Mouse (Mus musculus) lung, embryonic 16.5 days (tissue): ENCODE data around the gene Wdr17. TPM values are rescaled to one million over a fixed set of nuclear protein-coding genes. Genes with fewer than 3 reads are reported as not detected.
"Not testable (repeated sequence)": the region's sequence is repeated elsewhere in the genome, so short reads cannot be mapped to it uniquely, and the experiment has no call there.

Experiments
- ATAC-seq: fragments of 200-750 bp; cut with Nextera tagmentation; 2 replicates; pipeline ENCODE4 v1.8.0; 2017; ENCODE audit warnings: low read depth, mild to moderate bottlenecking, moderate library complexity
- H3K27ac ChIP-seq: fragments of 300-500 bp; sonication (generic); 2 replicates; pipeline ENCODE4 v1.5.1; 2014; ENCODE audit warnings: mild to moderate bottlenecking, control low read depth, low read length
- H3K27me3 ChIP-seq: fragments of 300-500 bp; sonication (generic); 2 replicates; pipeline ENCODE4 v1.6.1; 2014; ENCODE audit warnings: low read depth, low read length, mixed read lengths; ENCODE audit not compliant: control insufficient read depth, insufficient read depth
- H3K36me3 ChIP-seq: fragments of 300-500 bp; sonication (generic); 2 replicates; pipeline ENCODE4 v1.6.1; 2014; ENCODE audit warnings: low read length; ENCODE audit not compliant: control insufficient read depth, insufficient read depth
- H3K4me1 ChIP-seq: fragments of 300-500 bp; sonication (generic); replicated peaks from 2 replicates; pipeline ENCODE4 v1.6.1; 2014; ENCODE audit warnings: low read length, mixed read lengths; ENCODE audit not compliant: control insufficient read depth, insufficient read depth
- H3K4me2 ChIP-seq: fragments of 300-500 bp; sonication (generic); 2 replicates; pipeline ENCODE4 v1.6.1; 2014; ENCODE audit warnings: low read depth, low read length, control low read depth
- H3K4me3 ChIP-seq: fragments of 300-500 bp; sonication (generic); 2 replicates; pipeline ENCODE4 v1.5.1; 2014; ENCODE audit warnings: mild to moderate bottlenecking, low read length, control low read depth
- H3K9ac ChIP-seq: fragments of 300-500 bp; sonication (generic); 2 replicates; pipeline ENCODE4 v1.6.1; 2014; ENCODE audit warnings: low read length, control low read depth
- H3K9me3 ChIP-seq: fragments of 300-500 bp; sonication (generic); 2 replicates; pipeline ENCODE4 v1.6.1; 2016; ENCODE audit warnings: low read length; ENCODE audit not compliant: control insufficient read depth
- WGBS: fragments of 180-500 bp; shearing (Covaris S2); extraction: QIAGEN DNeasy Blood & Tissue Kit; methylation state at CpG from one replicate; pipeline ENCODE4 v1.1.7; 2014; 5-methylcytosine and 5-hydroxymethylcytosine counted together
- polyA plus RNA-seq: library from polyadenylated mRNA; unstranded; fragments of >200 nt; fragmentation: Nextera tagmentation; extraction: Ambion mirVana; gene quantifications from 2 replicates; pipeline ENCODE4 v1.2.1, GENCODE M21; 2015

The Wdr17 gene
- polyA plus RNA-seq, 1 experiment from 2014 or later = 0.70 TPM

DNA sequence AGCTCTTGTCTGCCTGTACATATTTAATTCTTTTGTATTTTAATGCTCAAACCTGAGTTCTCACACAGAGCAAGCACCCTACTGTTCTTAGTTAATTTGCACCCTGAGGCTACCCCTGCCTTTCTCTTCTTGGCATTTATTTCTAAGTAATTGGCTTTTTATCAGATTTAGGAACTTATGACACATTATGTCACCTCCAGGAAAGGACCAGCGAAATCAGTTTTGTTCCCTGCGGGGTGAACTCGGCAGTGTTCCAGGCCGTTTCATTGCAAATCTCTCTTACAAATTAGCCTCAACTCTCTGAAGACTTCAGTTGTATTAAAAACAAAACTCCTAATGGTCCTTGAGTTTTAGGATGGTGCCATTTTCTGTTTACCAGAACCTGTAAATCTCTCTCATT lies 248.3 kb downstream of the Wdr17 start:
- ATAC-seq = no peak
- Histone ChIP-seq H3K27me3 (no peaks in the 10 kb centered on the region), H3K36me3 (no peaks in the 10 kb centered on the region), H3K9ac (no peak overlapping the region), H3K4me2 (no peak overlapping the region), H3K4me1 (no peaks in the 10 kb centered on the region), H3K27ac (no peak overlapping the region), H3K4me3 (no peak overlapping the region), H3K9me3 (no peaks in the 10 kb centered on the region)
- 80% methylated on average over 4 of the region's 4 CpGs for WGBS

DNA sequence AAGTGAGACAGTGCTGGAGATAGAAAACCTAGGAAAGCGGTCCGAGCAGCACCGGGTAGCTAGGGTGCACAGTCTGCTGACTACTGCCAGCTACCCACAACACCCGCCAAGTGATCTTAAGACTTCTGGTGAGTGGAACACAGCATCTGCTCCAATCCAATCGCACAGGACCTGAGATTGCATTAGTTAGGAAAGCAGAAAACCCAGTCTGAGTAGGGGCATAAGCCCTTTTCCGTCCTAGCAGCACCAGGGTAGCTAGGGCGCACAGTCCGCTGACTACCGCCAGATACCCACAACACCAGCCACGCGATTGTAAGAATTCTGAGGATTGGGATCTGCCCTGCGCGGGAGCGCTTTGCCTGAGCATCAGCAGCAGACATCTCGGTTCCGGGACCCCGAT lies 270.3 kb downstream of the Wdr17 start:
- H3K36me3 ChIP-seq, H3K9me3 ChIP-seq, H3K4me3 ChIP-seq, H3K4me1 ChIP-seq, H3K9ac ChIP-seq, H3K4me2 ChIP-seq, ATAC-seq, H3K27me3 ChIP-seq, H3K27ac ChIP-seq: not testable (repeated sequence)
- 78% methylated on average over 17 of the region's 17 CpGs for WGBS

DNA sequence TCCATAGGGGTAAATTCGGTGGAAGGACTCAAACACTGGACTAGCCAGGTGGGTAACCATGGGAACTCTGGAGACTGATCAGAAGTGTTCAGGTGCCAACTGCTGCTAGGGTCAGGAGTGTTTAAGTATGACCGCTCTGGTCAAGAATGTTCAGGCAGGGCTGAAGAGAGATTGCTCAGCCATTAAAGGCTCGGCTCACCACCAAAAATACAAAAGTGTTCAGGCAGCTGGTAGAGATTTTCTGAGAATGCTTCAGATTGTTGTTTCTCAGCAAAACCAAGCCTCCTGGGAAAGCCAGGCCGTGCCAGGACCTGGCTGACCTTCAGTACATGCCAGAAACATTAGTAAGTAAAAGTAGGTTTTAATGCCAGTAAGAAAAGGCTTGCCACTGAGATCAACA lies 276.7 kb downstream of the Wdr17 start:
- Histone ChIP-seq H3K9ac (no peak overlapping the region), H3K36me3 (no peaks in the 10 kb centered on the region), H3K9me3 (no peaks in the 10 kb centered on the region), H3K4me2 (no peak overlapping the region), H3K4me1 (no peaks in the 10 kb centered on the region), H3K4me3 (no peak overlapping the region), H3K27ac (peak overlapping the region; percentile 37), H3K27me3 (no peaks in the 10 kb centered on the region)
- peak; percentile 80 for ATAC-seq
- 48% methylated on average over 4 of the region's 4 CpGs for WGBS

DNA sequence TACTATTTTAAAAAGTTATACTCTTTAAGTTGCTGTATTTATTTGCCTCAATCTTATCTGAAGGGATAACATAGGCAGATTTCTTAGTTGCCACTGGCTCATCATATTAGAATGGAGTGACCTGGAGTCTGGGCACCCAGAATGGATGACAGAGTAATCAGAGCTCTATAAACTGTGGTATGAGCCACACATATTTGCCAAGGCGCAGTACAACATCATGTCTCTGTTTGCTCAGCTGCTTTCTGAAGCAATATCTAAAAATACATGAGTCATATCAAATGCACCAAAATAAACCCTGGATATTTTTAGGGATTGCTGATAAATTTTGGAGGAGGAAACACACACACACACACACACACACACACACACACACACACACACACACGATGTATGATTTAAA lies 277.6 kb downstream of the Wdr17 start:
- no peak for ATAC-seq
- Histone ChIP-seq H3K4me3 (no peak overlapping the region), H3K9ac (no peak overlapping the region), H3K36me3 (no peaks in the 10 kb centered on the region), H3K4me1 (no peaks in the 10 kb centered on the region), H3K4me2 (no peak overlapping the region), H3K9me3 (no peaks in the 10 kb centered on the region), H3K27ac (no peak overlapping the region), H3K27me3 (no peaks in the 10 kb centered on the region)
- WGBS = 65% methylated on average over 2 of the region's 2 CpGs

DNA sequence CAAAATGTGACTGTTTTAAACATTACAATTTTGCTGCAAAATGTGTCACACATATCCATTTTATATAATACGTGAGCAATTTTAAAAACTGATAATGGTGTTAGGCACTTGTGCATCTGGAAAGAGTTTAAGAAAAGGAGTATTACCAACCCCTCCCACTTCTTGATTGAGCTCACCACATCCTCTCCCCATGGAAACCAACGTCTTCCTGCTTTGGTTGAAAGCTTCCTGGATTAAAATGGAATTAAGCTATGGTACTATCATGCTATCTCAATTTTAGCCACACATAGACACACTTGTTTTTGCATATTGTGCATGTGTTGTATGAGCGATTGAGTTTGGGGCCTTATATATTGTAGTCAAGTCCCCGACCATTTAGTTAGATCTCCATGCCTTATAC lies 283.5 kb downstream of the Wdr17 start:
- no peak overlapping the region for H3K4me2 ChIP-seq
- no peaks in the 10 kb centered on the region for H3K27me3 ChIP-seq
- H3K9me3 ChIP-seq = no peaks in the 10 kb centered on the region
- no peak for ATAC-seq
- H3K9ac ChIP-seq = no peak overlapping the region
- no peak overlapping the region for H3K27ac ChIP-seq
- H3K4me1 ChIP-seq = peaks cover 4% of the 10 kb centered on the region; the same call in 1 of the 2 replicates
- H3K4me3 ChIP-seq = no peak overlapping the region
- WGBS = 78% methylated on average over 4 of the region's 4 CpGs
- H3K36me3 ChIP-seq = no peaks in the 10 kb centered on the region

DNA sequence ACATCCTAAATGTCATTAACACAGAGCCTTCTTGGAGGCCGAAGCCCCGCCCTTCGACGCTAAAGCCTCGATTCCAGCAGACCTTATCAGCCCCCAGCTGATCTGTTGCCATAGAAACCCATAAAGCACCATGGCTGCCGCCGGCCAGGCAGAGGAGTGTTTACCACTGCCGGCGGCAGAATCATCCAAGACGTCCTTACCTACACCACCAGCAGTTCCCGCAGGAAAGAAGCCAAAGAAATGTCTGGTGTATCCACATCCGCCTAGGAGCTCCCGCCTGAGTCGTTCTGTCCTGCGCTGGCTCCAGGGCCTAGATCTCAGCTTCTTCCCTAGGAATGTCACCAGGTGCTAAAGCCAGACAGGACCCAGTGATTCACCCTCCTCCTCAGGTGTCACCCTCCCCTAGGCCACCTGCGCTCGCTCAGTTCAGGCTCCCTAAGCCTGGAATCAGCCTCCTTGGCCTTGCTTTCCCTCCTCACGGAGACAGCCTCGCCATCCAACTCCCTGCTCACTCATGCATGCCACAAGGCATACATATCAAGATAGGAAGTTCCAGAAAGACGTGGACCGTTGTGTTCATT lies 286.2 kb downstream of the Wdr17 start, which contains the start of gene Spata4:
Gene Spata4, plus strand, starts transcription at position 111 of the 581 bp plus-strand sequence.
- H3K9ac ChIP-seq = peak within 1 kb of the TSS; percentile 43; the same call in 1 of the 2 replicates

DNA sequence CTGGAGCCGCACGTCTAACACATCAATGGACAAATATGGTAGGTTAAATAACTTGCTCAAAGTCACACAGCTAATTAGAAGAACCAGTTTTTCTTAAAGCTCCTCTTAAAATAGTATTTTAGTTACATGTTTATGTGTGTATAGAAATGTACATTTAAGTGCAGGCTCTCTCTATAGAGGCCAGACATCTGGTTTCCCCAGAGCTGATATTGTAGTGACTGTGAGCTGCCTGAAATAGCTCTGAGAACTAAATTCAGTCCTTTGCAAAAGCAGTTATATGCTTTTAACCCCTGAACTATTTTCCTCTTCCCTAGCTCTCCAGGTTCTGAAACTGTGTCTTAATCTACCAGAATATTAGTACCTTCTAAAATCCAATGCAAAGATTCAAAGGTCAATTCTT lies 289.6 kb downstream of the Wdr17 start:
- Histone ChIP-seq H3K36me3 (no peaks in the 10 kb centered on the region), H3K4me2 (no peak overlapping the region), H3K9me3 (no peaks in the 10 kb centered on the region), H3K27ac (no peak overlapping the region), H3K27me3 (no peaks in the 10 kb centered on the region), H3K9ac (no peak overlapping the region), H3K4me3 (no peak overlapping the region), H3K4me1 (peaks cover 4% of the 10 kb centered on the region; the same call in 1 of the 2 replicates)
- ATAC-seq = no peak
- 85% methylated on average over 2 of the region's 2 CpGs for WGBS

More for the DNA sequence above, 286.2 kb downstream of the Wdr17 start, which contains the start of gene Spata4:
- Histone ChIP-seq H3K4me2 (peak within 1 kb of the TSS; percentile 67), H3K4me1 (peaks cover 4% of the 10 kb centered on the region; the same call in 1 of the 2 replicates), H3K36me3 (no peaks in the 10 kb centered on the region), H3K27ac (no peak within 1 kb of the TSS), H3K9me3 (no peaks in the 10 kb centered on the region), H3K27me3 (no peaks in the 10 kb centered on the region), H3K4me3 (peak within 1 kb of the TSS; percentile 37)
- ATAC-seq = peak; percentile 83
- WGBS = 8% methylated on average over 21 of the region's 21 CpGs

DNA sequence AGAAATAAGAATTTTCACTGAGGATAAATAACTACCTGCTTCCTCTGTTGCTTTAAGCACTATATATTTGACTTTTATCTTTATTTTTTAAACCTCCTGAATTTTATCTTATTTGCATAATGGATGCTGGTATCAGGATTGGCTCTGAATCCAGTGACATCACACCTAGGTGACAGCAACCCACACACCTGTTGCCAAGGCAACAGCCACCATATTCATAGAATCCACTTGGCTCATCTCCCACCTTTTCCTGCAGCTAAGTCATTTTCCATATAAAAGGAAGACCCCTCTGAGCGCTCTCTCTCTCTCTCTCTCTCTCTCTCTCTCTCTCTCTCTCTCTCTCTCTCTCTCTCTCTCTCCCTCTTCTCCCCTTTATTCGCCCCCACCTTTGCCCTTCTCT lies 290.0 kb downstream of the Wdr17 start:
- no peaks in the 10 kb centered on the region for H3K9me3 ChIP-seq

DNA sequence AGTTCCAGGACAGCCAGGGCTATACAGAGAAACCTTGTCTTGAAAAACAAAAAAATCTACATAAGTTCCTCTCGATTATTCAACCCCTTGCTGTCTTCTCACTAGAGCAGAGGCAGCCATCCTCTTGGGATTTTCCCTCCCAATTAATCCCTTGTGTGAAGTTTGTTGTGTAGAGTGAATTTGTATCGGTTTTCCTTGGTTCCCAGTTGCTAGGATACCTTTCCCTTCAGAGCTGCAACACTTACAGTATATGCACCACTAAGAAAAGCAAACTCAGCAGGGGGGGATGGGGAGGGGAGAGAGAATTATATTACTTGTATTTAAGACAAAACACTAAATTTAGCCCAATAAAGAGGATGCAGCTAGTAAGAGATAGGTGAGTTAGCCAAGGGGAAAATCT lies 290.9 kb downstream of the Wdr17 start:
- Histone ChIP-seq H3K27ac (no peak overlapping the region), H3K4me1 (peaks cover 4% of the 10 kb centered on the region; the same call in 1 of the 2 replicates), H3K27me3 (no peaks in the 10 kb centered on the region), H3K9me3 (no peaks in the 10 kb centered on the region), H3K9ac (no peak overlapping the region), H3K36me3 (no peaks in the 10 kb centered on the region), H3K4me3 (no peak overlapping the region), H3K4me2 (no peak overlapping the region)
- ATAC-seq = no peak
- 57% methylated on average over 2 of the region's 2 CpGs for WGBS

More for the DNA sequence above, 290.0 kb downstream of the Wdr17 start:
- 83% methylated on average over 2 of the region's 2 CpGs for WGBS
- H3K4me3 ChIP-seq = no peak overlapping the region
- H3K27ac ChIP-seq = no peak overlapping the region
- no peak overlapping the region for H3K4me2 ChIP-seq
- H3K36me3 ChIP-seq = no peaks in the 10 kb centered on the region
- no peaks in the 10 kb centered on the region for H3K27me3 ChIP-seq
- H3K9ac ChIP-seq = no peak overlapping the region
- ATAC-seq = no peak
- peaks cover 4% of the 10 kb centered on the region; the same call in 1 of the 2 replicates for H3K4me1 ChIP-seq
